Mouse (Mus musculus): ENCODE results near the gene Slc12a9.

DNA sequence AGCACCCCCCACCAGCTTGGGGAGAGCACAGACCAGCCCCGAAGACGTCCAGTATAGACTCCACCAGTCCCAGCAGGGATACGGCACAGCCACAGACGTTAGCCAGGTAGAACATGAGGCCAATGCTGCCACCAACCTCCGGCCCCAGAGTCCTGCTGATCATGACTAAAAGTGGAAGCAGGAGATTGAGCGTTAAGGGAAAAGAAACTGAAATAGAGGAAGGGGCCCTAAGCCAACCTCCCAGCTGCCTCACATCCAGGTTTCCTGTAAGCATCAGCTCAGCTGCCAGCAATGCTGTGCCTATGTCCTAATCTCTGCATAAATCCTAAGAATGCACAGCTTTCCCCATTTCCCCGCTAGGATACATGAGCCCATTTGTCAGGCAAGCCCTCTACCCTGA, 2.5 kb downstream of the Slc12a9 start:
- TF ChIP-seq POLR2A (IDR thresholded peaks at IDR 0.05; ENCODE audit: insufficient read depth, low read depth, low read length), result no peak
- no peak for TF ChIP-seq CTCF (IDR thresholded peaks at IDR 0.05; ENCODE audit: insufficient read depth, low read depth, low read length)

All from olfactory bulb, adult 2 months (tissue).